Mouse (Mus musculus) spleen, adult 2 months (tissue): ENCODE measurements around the gene Rffl.

Source experiments
- CTCF ChIP-seq: fragments of 200-500 bp; IDR thresholded peaks from 2 replicates; pipeline ENCODE4 v1.5.1; 2011; ENCODE audit warnings: mild to moderate bottlenecking, inconsistent platforms; ENCODE audit not compliant: insufficient read depth, insufficient read length, insufficient replicate concordance; ENCODE audit errors: extremely low read depth
- POLR2A ChIP-seq: fragments of 200-500 bp; IDR thresholded peaks from 2 replicates; pipeline ENCODE4 v1.6.1; 2011; ENCODE audit warnings: low read depth, low read length, inconsistent platforms

- TF ChIP-seq POLR2A (no peak), CTCF (no peak)
Observed at GRCm38 (mm10) chr11:82888491-82888946, 17.5 kb upstream of the Rffl start.
